ENCODE assay signal across 8 mouse cellular contexts in the genomic region with DNA sequence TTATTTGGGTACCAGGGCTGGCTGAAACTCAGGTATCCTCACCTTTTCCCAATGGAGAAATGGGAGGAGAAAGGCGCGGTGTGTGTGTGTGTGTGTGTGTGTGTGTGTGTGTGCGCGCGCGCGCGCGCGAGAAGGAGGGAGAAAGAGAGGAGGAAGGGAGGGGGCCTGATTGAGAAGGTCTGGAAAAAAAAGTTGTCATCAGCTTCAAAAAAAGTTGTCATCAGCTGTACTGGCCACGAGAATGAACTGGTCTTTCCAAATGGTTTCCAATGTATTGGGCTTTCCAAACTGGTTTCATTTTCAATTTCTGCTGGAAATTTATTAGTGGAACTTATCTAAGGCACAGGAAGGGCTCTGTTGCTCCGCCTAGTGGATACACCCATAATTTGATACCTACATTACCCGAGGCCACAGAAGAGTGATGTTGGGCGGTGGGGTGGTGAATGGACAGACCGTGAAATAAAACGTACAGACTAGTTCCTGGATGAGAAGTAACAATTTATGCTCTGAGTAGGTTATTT. TPM values are rescaled to one million over a fixed set of nuclear protein-coding genes. Genes with fewer than 3 reads are reported as not detected.
DNase-seq lines count a peak whose midpoint lies in the region; ATAC-seq and TF ChIP-seq lines count a peak whose summit lies in the region.

No protein-coding gene starts in this region.

- peak overlapping the region; percentile 53 for H3K9ac ChIP-seq in embryonic facial prominence, embryonic 14.5 days (ENCODE audit: low read depth, low read length)
- peak overlapping the region; percentile 71 for H3K9ac ChIP-seq in limb, embryonic 13.5 days
- peak overlapping the region; percentile 55 for H3K9ac ChIP-seq in midbrain, embryonic 15.5 days

- TF ChIP-seq CTCF in C2C12 (IDR thresholded peaks at IDR 0.05; ENCODE audit: control insufficient read depth, insufficient read depth, insufficient read length): no peak
- TF ChIP-seq CTCF in bone marrow, adult 2 months (IDR thresholded peaks at IDR 0.05; ENCODE audit: control insufficient read depth, insufficient read depth, low read length): peak; percentile 48

- TF ChIP-seq POLR2A in bone marrow, adult 2 months (IDR thresholded peaks at IDR 0.05; ENCODE audit: borderline replicate concordance, control insufficient read depth, low read depth, low read length): no peak

- H3ac ChIP-seq in C2C12 (ENCODE audit: control insufficient read depth, insufficient read length, low read depth): peak overlapping the region; percentile 50

- H3K27ac ChIP-seq in bone marrow, adult 2 months (ENCODE audit: control insufficient read depth, insufficient read depth, low read depth, low read length, poor library complexity): peak overlapping the region; percentile 83
- no peak overlapping the region for H3K27ac ChIP-seq in embryonic facial prominence, embryonic 14.5 days (replicated peaks; ENCODE audit: low read depth, low read length)
- H3K27ac ChIP-seq in heart, embryonic 10.5 days: peak overlapping the region; percentile 85
- no peak overlapping the region for H3K27ac ChIP-seq in limb, embryonic 13.5 days
- peak overlapping the region; percentile 50; the same call in 1 of the 2 replicates for H3K27ac ChIP-seq in midbrain, embryonic 15.5 days

- peak overlapping the region; percentile 85 for H3K4me2 ChIP-seq in embryonic facial prominence, embryonic 14.5 days (ENCODE audit: low read depth, low read length)
- H3K4me2 ChIP-seq in limb, embryonic 13.5 days (replicated peaks): peak overlapping the region; percentile 94
- H3K4me2 ChIP-seq in midbrain, embryonic 15.5 days: peak overlapping the region; percentile 98

- no peaks in the 10 kb centered on the region for H3K9me3 ChIP-seq in embryonic facial prominence, embryonic 14.5 days (ENCODE audit: control insufficient read depth, low read length)
- H3K9me3 ChIP-seq in heart, embryonic 10.5 days: peaks cover 14% of the 10 kb centered on the region
- no peaks in the 10 kb centered on the region for H3K9me3 ChIP-seq in limb, embryonic 13.5 days
- H3K9me3 ChIP-seq in midbrain, embryonic 15.5 days: no peaks in the 10 kb centered on the region

- no peaks in the 10 kb centered on the region for H3K79me2 ChIP-seq in C2C12 (ENCODE audit: control insufficient read depth, insufficient read depth)

- peak overlapping the region; percentile 59 for H3K4me3 ChIP-seq in C2C12 (ENCODE audit: insufficient read depth, poor library complexity, severe bottlenecking)
- H3K4me3 ChIP-seq in bone marrow, adult 2 months (replicated peaks; ENCODE audit: control insufficient read depth, low read depth, low read length): peak overlapping the region; percentile 90
- H3K4me3 ChIP-seq in embryonic facial prominence, embryonic 14.5 days (ENCODE audit: low read depth, low read length): peak overlapping the region; percentile 51
- H3K4me3 ChIP-seq in heart, embryonic 10.5 days: peak overlapping the region; percentile 72
- peak overlapping the region; percentile 59 for H3K4me3 ChIP-seq in limb, embryonic 13.5 days
- peak overlapping the region; percentile 48 for H3K4me3 ChIP-seq in midbrain, embryonic 15.5 days

- WGBS in bone marrow, adult 2 months: 2% methylated on average over 16 of the region's 16 CpGs
- under 1% methylated on average over 16 of the region's 16 CpGs for WGBS in embryonic facial prominence, embryonic 14.5 days
- 2% methylated on average over 16 of the region's 16 CpGs for WGBS in heart, embryonic 10.5 days
- under 1% methylated on average over 16 of the region's 16 CpGs for WGBS in limb, embryonic 13.5 days
- WGBS in midbrain, embryonic 15.5 days: 0% methylated on average over 16 of the region's 16 CpGs

- H3K36me3 ChIP-seq in C2C12 (ENCODE audit: control insufficient read depth, insufficient read depth): no peaks in the 10 kb centered on the region
- no peaks in the 10 kb centered on the region for H3K36me3 ChIP-seq in embryonic facial prominence, embryonic 14.5 days (ENCODE audit: control insufficient read depth, insufficient read depth, low read length)
- peaks cover 8% of the 10 kb centered on the region; the same call in 1 of the 2 replicates for H3K36me3 ChIP-seq in heart, embryonic 10.5 days
- no peaks in the 10 kb centered on the region for H3K36me3 ChIP-seq in limb, embryonic 13.5 days
- no peaks in the 10 kb centered on the region for H3K36me3 ChIP-seq in midbrain, embryonic 15.5 days (replicated peaks)

- no peaks in the 10 kb centered on the region for H3K79me3 ChIP-seq in C2C12 (ENCODE audit: low read depth)

- no peaks in the 10 kb centered on the region for H3K27me3 ChIP-seq in C2C12 (ENCODE audit: control insufficient read depth, insufficient read depth, insufficient read length)
- no peaks in the 10 kb centered on the region for H3K27me3 ChIP-seq in embryonic facial prominence, embryonic 14.5 days (replicated peaks; ENCODE audit: control insufficient read depth, insufficient read depth, low read length)
- H3K27me3 ChIP-seq in heart, embryonic 10.5 days (ENCODE audit: insufficient read depth, poor library complexity, severe bottlenecking): no peaks in the 10 kb centered on the region; the same call in 1 of the 2 replicates
- no peaks in the 10 kb centered on the region for H3K27me3 ChIP-seq in limb, embryonic 13.5 days
- no peaks in the 10 kb centered on the region for H3K27me3 ChIP-seq in midbrain, embryonic 15.5 days (replicated peaks)

- DNase-seq in embryonic facial prominence, embryonic 14.5 days (ENCODE audit: low spot score): peak; percentile 86
- DNase-seq in heart, embryonic 10.5 days (ENCODE audit: low spot score): no peak
- peak; percentile 89 for DNase-seq in kidney, adult 9 months
- peak; percentile 78 to 85 for DNase-seq in spleen, postnatal 4 days (ENCODE audit: low spot score in 2 of 2)

- peaks cover 4% of the 10 kb centered on the region; the same call in 1 of the 2 replicates for H3K4me1 ChIP-seq in bone marrow, adult 2 months (ENCODE audit: control insufficient read depth, insufficient read depth, low read length)
- H3K4me1 ChIP-seq in embryonic facial prominence, embryonic 14.5 days (ENCODE audit: control insufficient read depth, insufficient read depth, low read length): no peaks in the 10 kb centered on the region
- H3K4me1 ChIP-seq in heart, embryonic 10.5 days: peaks cover 16% of the 10 kb centered on the region
- H3K4me1 ChIP-seq in limb, embryonic 13.5 days: no peaks in the 10 kb centered on the region
- peaks cover 11% of the 10 kb centered on the region for H3K4me1 ChIP-seq in midbrain, embryonic 15.5 days

- ATAC-seq in embryonic facial prominence, embryonic 14.5 days (ENCODE audit: low read depth): peak; percentile 62
- peak; percentile 29; the same call in 1 of the 2 replicates for ATAC-seq in limb, embryonic 13.5 days (ENCODE audit: low FRiP score, low read depth)
- ATAC-seq in midbrain, embryonic 15.5 days (replicated peaks): peak; percentile 68

TF ChIP-seq in C2C12, 6 proteins besides CTCF, POLR2A, EP300 and RAD21 (continues in another document):
- TF ChIP-seq MAX (IDR thresholded peaks at IDR 0.05): no peak

RNA-seq across cellular contexts. Expression of a gene that starts 0.5 kb away (rescaled TPM):
- polyA plus RNA-seq in C2C12 (2012; fragmentation: generic; extraction: Trizol): 16.2 TPM
- 140 and 409 TPM in 2 replicates for polyA plus RNA-seq in bone marrow, adult 2 months (2011; ENCODE audit: insufficient read depth, insufficient read length, low replicate concordance, missing spikeins)
- 44.5 and 48.2 TPM in 2 replicates for polyA plus RNA-seq in embryonic facial prominence, embryonic 14.5 days (2014; fragmentation: Nextera tagmentation; extraction: Ambion mirVana)
- 51.3 and 65.3 TPM in 2 replicates for polyA plus RNA-seq in heart, embryonic 10.5 days (2016; fragmentation: Nextera tagmentation; extraction: Ambion mirVana)
- polyA plus RNA-seq in limb, embryonic 13.5 days (2015; fragmentation: Nextera tagmentation; extraction: Ambion mirVana): 31.8 and 32.9 TPM in 2 replicates
- 21.6 and 25.7 TPM in 2 replicates for polyA plus RNA-seq in midbrain, embryonic 15.5 days (2015; fragmentation: Nextera tagmentation; extraction: Ambion mirVana)

RNA-seq across cellular contexts. Expression of a gene that starts 23.4 kb away (rescaled TPM):
- 0.06 TPM for polyA plus RNA-seq in C2C12 (2012; fragmentation: generic; extraction: Trizol)
- polyA plus RNA-seq in bone marrow, adult 2 months (2011; ENCODE audit: insufficient read depth, insufficient read length, low replicate concordance, missing spikeins): 0.85 TPM in 1 of 2 replicates, not detected in the other
- polyA plus RNA-seq in embryonic facial prominence, embryonic 14.5 days (2014; fragmentation: Nextera tagmentation; extraction: Ambion mirVana): 0.48 and 1.6 TPM in 2 replicates
- 0.18 and 0.19 TPM in 2 replicates for polyA plus RNA-seq in heart, embryonic 10.5 days (2016; fragmentation: Nextera tagmentation; extraction: Ambion mirVana)
- polyA plus RNA-seq in limb, embryonic 13.5 days (2015; fragmentation: Nextera tagmentation; extraction: Ambion mirVana): 0.14 and 0.27 TPM in 2 replicates
- polyA plus RNA-seq in midbrain, embryonic 15.5 days (2015; fragmentation: Nextera tagmentation; extraction: Ambion mirVana): not detected in 2 replicates

RNA-seq across cellular contexts. Expression of a gene that starts 23.9 kb away (rescaled TPM):
- 0.15 TPM for polyA plus RNA-seq in C2C12 (2012; fragmentation: generic; extraction: Trizol)
- 29.0 and 29.7 TPM in 2 replicates for polyA plus RNA-seq in bone marrow, adult 2 months (2011; ENCODE audit: insufficient read depth, insufficient read length, low replicate concordance, missing spikeins)
- polyA plus RNA-seq in embryonic facial prominence, embryonic 14.5 days (2014; fragmentation: Nextera tagmentation; extraction: Ambion mirVana): 63.0 and 64.7 TPM in 2 replicates
- 22.0 and 28.5 TPM in 2 replicates for polyA plus RNA-seq in heart, embryonic 10.5 days (2016; fragmentation: Nextera tagmentation; extraction: Ambion mirVana)
- 25.4 and 30.1 TPM in 2 replicates for polyA plus RNA-seq in limb, embryonic 13.5 days (2015; fragmentation: Nextera tagmentation; extraction: Ambion mirVana)
- 32.9 and 37.0 TPM in 2 replicates for polyA plus RNA-seq in midbrain, embryonic 15.5 days (2015; fragmentation: Nextera tagmentation; extraction: Ambion mirVana)

RNA-seq across cellular contexts. Expression of a gene that starts 27.7 kb away (rescaled TPM):
- 108 TPM for polyA plus RNA-seq in C2C12 (2012; fragmentation: generic; extraction: Trizol)
- 21.8 and 33.8 TPM in 2 replicates for polyA plus RNA-seq in bone marrow, adult 2 months (2011; ENCODE audit: insufficient read depth, insufficient read length, low replicate concordance, missing spikeins)
- 55.5 and 55.7 TPM in 2 replicates for polyA plus RNA-seq in embryonic facial prominence, embryonic 14.5 days (2014; fragmentation: Nextera tagmentation; extraction: Ambion mirVana)
- polyA plus RNA-seq in heart, embryonic 10.5 days (2016; fragmentation: Nextera tagmentation; extraction: Ambion mirVana): 82.9 and 92.9 TPM in 2 replicates
- polyA plus RNA-seq in limb, embryonic 13.5 days (2015; fragmentation: Nextera tagmentation; extraction: Ambion mirVana): 47.8 and 51.3 TPM in 2 replicates
- polyA plus RNA-seq in midbrain, embryonic 15.5 days (2015; fragmentation: Nextera tagmentation; extraction: Ambion mirVana): 70.1 and 82.8 TPM in 2 replicates

RNA-seq across cellular contexts. Expression of a gene that starts 39.5 kb away (rescaled TPM):
- polyA plus RNA-seq in C2C12 (2012; fragmentation: generic; extraction: Trizol): 6.6 TPM
- 142 and 195 TPM in 2 replicates for polyA plus RNA-seq in bone marrow, adult 2 months (2011; ENCODE audit: insufficient read depth, insufficient read length, low replicate concordance, missing spikeins)
- polyA plus RNA-seq in embryonic facial prominence, embryonic 14.5 days (2014; fragmentation: Nextera tagmentation; extraction: Ambion mirVana): 14.3 and 17.0 TPM in 2 replicates
- polyA plus RNA-seq in heart, embryonic 10.5 days (2016; fragmentation: Nextera tagmentation; extraction: Ambion mirVana): 38.9 and 41.0 TPM in 2 replicates
- 16.8 and 18.9 TPM in 2 replicates for polyA plus RNA-seq in limb, embryonic 13.5 days (2015; fragmentation: Nextera tagmentation; extraction: Ambion mirVana)
- 1.2 and 1.9 TPM in 2 replicates for polyA plus RNA-seq in midbrain, embryonic 15.5 days (2015; fragmentation: Nextera tagmentation; extraction: Ambion mirVana)

Comparison
In these comparisons a context has a peak if more than half of its experiments do, and no peak if none do; other contexts are left out.
1. H3K27ac ChIP-seq: peak in bone marrow, adult 2 months (single experiment), heart, embryonic 10.5 days (single experiment) and midbrain, embryonic 15.5 days (single experiment); none in embryonic facial prominence, embryonic 14.5 days (single experiment) and limb, embryonic 13.5 days (single experiment).
2. RNA of a gene that starts 23.9 kb away (polyA plus RNA-seq): 63.0 to 64.7 TPM in embryonic facial prominence, embryonic 14.5 days, 32.9 to 37.0 TPM in midbrain, embryonic 15.5 days, 25.4 to 30.1 TPM in limb, embryonic 13.5 days, 29.0 to 29.7 TPM in bone marrow, adult 2 months and 22.0 to 28.5 TPM in heart, embryonic 10.5 days; 0.15 TPM in C2C12 (single experiment); every median in the first group is over 10 times any median in the second.
3. Peak in every context shown above with its lines, with median percentiles within 50 percentile points of each other: H3K4me3 ChIP-seq, ATAC-seq, H3K4me2 ChIP-seq and H3K9ac ChIP-seq.